Mouse (Mus musculus): ENCODE measurements around the gene H2al1d. TPM values are rescaled to one million over a fixed set of nuclear protein-coding genes. Genes with fewer than 3 reads are reported as not detected.
A peak's percentile ranks its signal among the peaks of the same experiment; 100 is the strongest.
"Not testable (repeated sequence)": the region's sequence is repeated elsewhere in the genome, so short reads cannot be mapped to it uniquely, and the experiment has no call there.

H2al1d gene
- total RNA-seq (2021), result not detected in 2 replicates
- long read RNA-seq, experiment 1, result 0 reads
- long read RNA-seq, experiment 2, result 0 reads

GRCm38 (mm10) chrX:11308524-11308923, at the start of gene H2al1d:
Gene H2al1d, plus strand, starts transcription at chrX:11308824.
- DNase-seq, result not testable (repeated sequence)

DNA sequence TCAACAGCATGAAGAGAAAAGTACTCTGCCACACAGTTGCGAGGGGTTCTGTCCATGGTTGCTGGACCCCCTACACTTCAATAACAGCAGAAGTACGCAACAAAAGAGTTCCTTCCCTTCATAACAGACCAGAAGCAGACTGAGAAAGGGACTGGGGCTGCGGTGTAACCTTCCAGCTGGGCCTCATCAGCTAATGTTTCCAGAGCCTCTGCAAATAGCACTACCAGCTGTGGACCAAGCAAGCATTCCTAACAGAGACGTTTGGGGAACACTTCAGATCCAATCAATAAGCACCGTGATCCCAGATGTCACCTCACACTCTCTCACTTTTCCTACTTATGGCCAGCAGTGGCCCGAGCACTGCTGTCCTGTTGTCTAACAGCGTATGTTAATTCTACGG, 43.7 kb upstream of the H2al1d start:
- DNase-seq, result no peak

DNA sequence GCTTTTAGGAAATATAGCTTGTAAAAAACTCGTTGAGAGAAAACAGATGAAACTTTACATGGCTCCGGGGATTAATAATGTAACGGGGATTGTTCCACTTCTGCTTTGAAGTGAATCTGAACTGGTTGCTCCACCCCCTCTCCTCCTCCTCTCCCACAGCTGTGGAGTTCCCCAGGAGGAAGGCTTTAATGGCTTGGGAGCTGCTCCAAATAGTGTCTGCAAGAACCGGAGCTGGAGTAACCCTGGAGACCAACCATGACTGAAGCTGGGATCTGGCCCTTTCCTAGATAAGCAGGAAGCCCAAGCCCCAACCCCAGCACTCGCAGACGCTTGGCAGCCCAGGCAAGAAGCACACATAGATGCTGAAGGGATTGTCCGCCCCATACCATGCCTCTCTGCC, 40.8 kb upstream of the H2al1d start:
- no peak for DNase-seq

- peak; percentile 37 for DNase-seq
Observed at GRCm38 (mm10) chrX:11269074-11269473, 39.5 kb upstream of the H2al1d start.

- no peak for DNase-seq
Observed at GRCm38 (mm10) chrX:11273190-11273589, 35.4 kb upstream of the H2al1d start.

DNA sequence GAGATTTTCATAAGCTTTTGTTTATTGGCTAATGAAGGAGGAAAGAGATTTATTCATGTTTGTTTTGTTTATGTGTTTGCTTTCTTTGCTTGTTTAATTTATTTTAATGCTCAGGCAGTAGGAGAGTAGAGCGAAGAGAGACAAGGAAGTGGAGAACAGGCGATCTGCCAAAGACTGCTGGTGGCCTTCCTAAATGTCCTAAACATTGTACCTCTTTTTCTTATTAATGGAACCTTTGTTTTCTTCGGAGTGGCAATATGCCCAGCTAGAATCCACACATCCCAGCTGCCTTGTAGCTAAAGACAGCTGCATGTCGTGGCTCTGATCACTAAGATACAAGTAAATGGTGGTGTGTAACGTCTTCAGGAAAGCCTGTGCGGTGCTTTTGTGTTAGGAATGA, 31.5 kb upstream of the H2al1d start:
- no peak for DNase-seq

DNA sequence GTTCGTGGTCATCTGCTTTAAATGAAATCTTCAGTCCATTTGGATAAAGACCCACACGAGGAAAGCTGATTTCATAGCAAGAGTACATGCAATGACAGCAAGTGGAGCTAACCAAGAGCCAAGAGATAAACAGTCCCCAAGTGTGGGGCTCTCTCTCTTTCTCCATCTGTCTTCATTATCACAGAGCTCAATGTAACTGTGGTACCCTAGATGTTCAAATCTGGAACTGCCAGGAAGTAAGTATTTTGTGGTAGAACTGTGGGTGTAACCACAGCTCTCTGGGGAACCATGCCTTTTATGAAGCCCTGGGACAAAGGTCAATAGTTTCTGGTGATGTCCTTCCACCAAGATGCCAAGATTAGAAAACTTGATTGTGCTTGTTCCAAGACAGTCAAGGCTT, 27.9 kb upstream of the H2al1d start:
- DNase-seq, result no peak

DNA sequence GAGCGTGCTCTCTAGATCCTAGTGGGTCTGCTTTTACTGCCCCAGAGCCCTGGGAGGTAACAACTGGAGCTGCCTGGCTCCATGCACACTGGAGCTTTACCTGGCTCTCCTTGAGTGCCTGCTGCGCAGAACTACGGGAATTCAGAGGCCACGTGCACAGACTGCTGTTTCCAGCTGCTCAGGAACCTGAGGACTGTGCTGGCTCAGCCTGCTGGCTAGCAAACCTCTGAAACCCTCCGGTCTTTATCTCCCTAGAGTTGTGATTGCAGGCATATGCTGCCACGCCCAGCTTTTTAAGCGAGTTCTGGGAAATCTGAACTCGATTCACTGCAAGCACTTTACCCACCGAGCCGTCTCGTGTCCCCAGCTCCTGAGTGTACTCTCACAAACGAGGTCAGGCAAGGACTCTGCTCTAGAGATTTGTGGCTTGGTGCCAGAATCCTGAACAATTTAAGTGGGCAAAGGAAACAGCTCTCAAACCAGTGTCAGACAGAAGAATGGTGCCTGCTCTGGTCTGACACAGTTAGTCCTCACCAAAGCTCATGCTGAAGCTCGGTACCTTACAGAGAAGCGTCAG, 20.2 kb upstream of the H2al1d start:
- DNase-seq, result peak; percentile 19

- DNase-seq, result no peak
Observed at GRCm38 (mm10) chrX:11289244-11289643, 19.4 kb upstream of the H2al1d start.

DNA sequence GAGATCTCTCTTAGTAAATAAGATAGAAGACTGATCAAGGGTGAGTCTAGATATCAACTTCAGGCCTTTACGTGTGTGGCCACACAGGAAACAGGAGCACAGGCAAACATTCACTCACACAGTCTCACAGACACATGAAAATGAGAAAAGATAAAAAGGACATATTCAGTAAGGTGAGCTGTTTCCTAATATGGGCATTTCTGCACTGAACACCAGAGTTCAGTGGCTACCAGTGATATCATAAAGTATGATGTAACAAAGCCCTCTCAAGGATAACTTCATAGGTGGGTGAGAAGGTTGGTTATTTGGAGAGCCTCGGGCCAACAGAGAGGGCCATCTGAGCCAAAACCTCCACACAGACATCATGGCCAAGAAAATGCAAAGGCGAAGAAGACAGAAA, 9.7 kb upstream of the H2al1d start, which contains the start of gene H2al1a:
Gene H2al1a, plus strand, starts transcription at position 301 of the 400 bp plus-strand sequence.
- DNase-seq, result not testable (repeated sequence)

DNA sequence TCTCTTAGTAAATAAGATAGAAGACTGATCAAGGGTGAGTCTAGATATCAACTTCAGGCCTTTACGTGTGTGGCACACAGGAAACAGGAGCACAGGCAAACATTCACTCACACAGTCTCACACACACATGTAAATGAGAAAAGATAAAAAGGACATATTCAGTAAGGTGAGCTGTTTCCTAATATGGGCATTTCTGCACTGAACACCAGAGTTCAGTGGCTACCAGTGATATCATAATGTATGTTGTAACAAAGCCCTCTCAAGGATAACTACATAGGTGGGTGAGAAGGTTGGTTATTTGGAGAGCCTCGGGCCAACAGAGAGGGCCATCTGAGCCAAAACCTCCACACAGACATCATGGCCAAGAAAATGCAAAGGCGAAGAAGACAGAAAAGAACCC, 6.5 kb upstream of the H2al1d start, which contains the start of gene H2al1b:
Gene H2al1b, plus strand, starts transcription at position 301 of the 400 bp plus-strand sequence.
- DNase-seq, result not testable (repeated sequence)

- DNase-seq, result not testable (repeated sequence)
Observed at GRCm38 (mm10) chrX:11305355-11305754, 3.3 kb upstream of the H2al1d start, which contains the start of gene H2al1c. Gene H2al1c, plus strand, starts transcription at chrX:11305655.

DNA sequence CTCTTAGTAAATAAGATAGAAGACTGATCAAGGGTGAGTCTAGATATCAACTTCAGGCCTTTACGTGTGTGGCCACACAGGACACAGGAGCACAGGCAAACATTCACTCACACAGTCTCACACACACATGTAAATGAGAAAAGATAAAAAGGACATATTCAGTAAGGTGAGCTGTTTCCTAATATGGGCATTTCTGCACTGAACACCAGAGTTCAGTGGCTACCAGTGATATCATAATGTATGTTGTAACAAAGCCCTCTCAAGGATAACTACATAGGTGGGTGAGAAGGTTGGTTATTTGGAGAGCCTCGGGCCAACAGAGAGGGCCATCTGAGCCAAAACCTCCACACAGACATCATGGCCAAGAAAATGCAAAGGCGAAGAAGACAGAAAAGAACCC, 3.0 kb downstream of the H2al1d start, which contains the start of gene H2al1e:
Gene H2al1e, plus strand, starts transcription at position 301 of the 400 bp plus-strand sequence.
- not testable (repeated sequence) for DNase-seq

- not testable (repeated sequence) for DNase-seq
Observed at GRCm38 (mm10) chrX:11314858-11315257, 6.2 kb downstream of the H2al1d start, which contains the start of gene H2al1f. Gene H2al1f, plus strand, starts transcription at chrX:11315158.

- not testable (repeated sequence) for DNase-seq
Observed at GRCm38 (mm10) chrX:11317956-11318355, 9.3 kb downstream of the H2al1d start, which contains the start of gene H2al1g. Gene H2al1g, plus strand, starts transcription at chrX:11318256.

DNA sequence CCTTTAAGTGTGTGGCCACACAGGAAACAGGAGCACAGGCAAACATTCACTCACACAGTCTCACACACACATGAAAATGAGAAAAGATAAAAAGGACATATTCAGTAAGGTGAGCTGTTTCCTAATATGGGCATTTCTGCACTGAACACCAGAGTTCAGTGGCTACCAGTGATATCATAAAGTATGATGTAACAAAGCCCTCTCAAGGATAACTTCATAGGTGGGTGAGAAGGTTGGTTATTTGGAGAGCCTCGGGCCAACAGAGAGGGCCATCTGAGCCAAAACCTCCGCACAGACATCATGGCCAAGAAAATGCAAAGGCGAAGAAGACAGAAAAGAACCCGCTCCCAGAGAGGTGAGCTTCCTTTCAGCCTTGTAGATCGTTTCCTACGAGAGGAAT, 12.6 kb downstream of the H2al1d start, which contains the start of gene H2al1h:
Gene H2al1h, plus strand, starts transcription at position 301 of the 400 bp plus-strand sequence.
- not testable (repeated sequence) for DNase-seq

- DNase-seq, result not testable (repeated sequence)
Observed at GRCm38 (mm10) chrX:11324359-11324758, 15.7 kb downstream of the H2al1d start, which contains the start of gene H2al1i. Gene H2al1i, plus strand, starts transcription at chrX:11324659.

DNA sequence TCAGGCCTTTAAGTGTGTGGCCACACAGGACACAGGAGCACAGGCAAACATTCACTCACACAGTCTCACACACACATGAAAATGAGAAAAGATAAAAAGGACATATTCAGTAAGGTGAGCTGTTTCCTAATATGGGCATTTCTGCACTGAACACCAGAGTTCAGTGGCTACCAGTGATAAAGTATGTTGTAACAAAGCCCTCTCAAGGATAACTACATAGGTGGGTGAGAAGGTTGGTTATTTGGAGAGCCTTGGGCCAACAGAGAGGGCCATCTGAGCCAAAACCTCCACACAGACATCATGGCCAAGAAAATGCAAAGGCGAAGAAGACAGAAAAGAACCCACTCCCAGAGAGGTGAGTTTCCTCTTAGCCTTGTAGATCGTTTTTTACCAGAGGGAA, 18.9 kb downstream of the H2al1d start, which contains the start of gene H2al1j:
Gene H2al1j, plus strand, starts transcription at position 301 of the 400 bp plus-strand sequence.
- not testable (repeated sequence) for DNase-seq

DNA sequence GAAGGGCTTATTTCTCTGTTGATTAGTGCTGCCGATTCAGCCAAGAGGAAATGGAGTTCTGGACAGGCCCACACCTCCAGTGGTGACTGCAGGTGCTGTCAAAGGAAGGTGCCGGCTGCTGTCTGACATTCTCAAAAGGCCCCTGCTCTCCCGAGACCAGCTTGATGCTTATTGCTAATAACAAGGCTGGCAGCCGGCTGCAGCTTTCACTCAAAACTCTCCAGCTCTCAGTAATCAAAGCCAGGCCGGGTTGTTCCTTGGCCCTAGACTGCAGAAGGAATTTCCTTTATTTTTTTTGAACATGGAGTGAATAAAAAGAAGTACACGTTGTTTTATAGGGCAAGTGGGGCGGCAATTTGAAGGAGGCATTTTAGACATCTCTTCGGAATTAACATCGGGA, 37.1 kb downstream of the H2al1d start:
- DNase-seq, result no peak

DNA sequence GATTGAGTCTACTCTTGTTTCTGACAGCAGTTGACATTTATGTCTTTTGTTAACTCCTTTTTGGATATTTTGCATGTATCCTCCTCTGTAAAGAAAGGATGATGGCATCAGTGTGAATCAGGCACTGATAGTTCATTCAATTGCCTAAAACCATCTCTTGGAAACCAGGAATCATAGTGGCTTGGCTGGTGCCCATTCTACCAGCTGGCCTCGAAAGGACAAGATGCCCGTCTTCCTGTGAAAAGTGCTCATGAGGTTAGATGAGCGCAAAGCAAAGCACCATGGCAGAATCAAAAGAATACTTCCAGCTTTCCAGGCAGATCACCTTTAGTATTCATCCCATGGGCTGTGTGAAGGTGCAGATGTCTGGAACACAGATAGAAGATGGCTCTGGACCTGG, 38.1 kb downstream of the H2al1d start:
- DNase-seq, result no peak

Measured in adrenal gland, postnatal 14 days (tissue).